Mouse (Mus musculus) hindbrain, embryonic 11.5 days (tissue): ENCODE data around the gene Maml3. TPM values are rescaled to one million over a fixed set of nuclear protein-coding genes. Genes with fewer than 3 reads are reported as not detected.

Experiments used
- ATAC-seq: fragments of 200-750 bp; cut with Nextera tagmentation; 2 replicates; pipeline ENCODE4 v1.8.0; 2017; ENCODE audit warnings: mild to moderate bottlenecking, moderate TSS enrichment, moderate library complexity; ENCODE audit not compliant: low FRiP score
- DNase-seq: peaks from one replicate; pipeline ENCODE4 v3.0.0-alpha.2; 2015; ENCODE audit warnings: low spot score
- H3K27ac ChIP-seq: fragments of 300-500 bp; sonication (generic); 2 replicates; pipeline ENCODE4 v1.5.1; 2014; ENCODE audit warnings: mild to moderate bottlenecking, low read depth, low read length
- H3K27me3 ChIP-seq: fragments of 300-500 bp; sonication (generic); 2 replicates; pipeline ENCODE4 v1.6.1; 2014; ENCODE audit warnings: mild to moderate bottlenecking, low read length, moderate library complexity, mixed read lengths; ENCODE audit not compliant: control insufficient read depth, insufficient read depth
- H3K36me3 ChIP-seq: fragments of 300-500 bp; sonication (generic); 2 replicates; pipeline ENCODE4 v1.6.1; 2014; ENCODE audit warnings: mild to moderate bottlenecking, low read length, moderate library complexity, mixed read lengths; ENCODE audit not compliant: control insufficient read depth, insufficient read depth
- H3K4me1 ChIP-seq: fragments of 300-500 bp; sonication (generic); replicated peaks from 2 replicates; pipeline ENCODE4 v1.6.1; 2014; ENCODE audit warnings: low read length, mixed read lengths; ENCODE audit not compliant: control insufficient read depth, insufficient read depth
- H3K4me2 ChIP-seq: fragments of 300-500 bp; sonication (generic); replicated peaks from 2 replicates; pipeline ENCODE4 v1.6.1; 2014; ENCODE audit warnings: mild to moderate bottlenecking, low read depth, low read length
- H3K4me3 ChIP-seq: fragments of 300-500 bp; sonication (generic); 2 replicates; pipeline ENCODE4 v1.5.1; 2014; ENCODE audit warnings: low read depth, low read length
- H3K9ac ChIP-seq: fragments of 300-500 bp; sonication (generic); 2 replicates; pipeline ENCODE4 v1.6.1; 2014; ENCODE audit warnings: low read depth, low read length
- H3K9me3 ChIP-seq: fragments of 300-500 bp; sonication (generic); 2 replicates; pipeline ENCODE4 v1.6.1; 2016; ENCODE audit warnings: low read length; ENCODE audit not compliant: control insufficient read depth
- WGBS: fragments of 180-500 bp; shearing (Covaris S2); extraction: QIAGEN DNeasy Blood & Tissue Kit; methylation state at CpG from one replicate; pipeline ENCODE4 v1.1.7; 2014; 5-methylcytosine and 5-hydroxymethylcytosine counted together
- polyA plus RNA-seq: library from polyadenylated mRNA; unstranded; fragments of >200 nt; fragmentation: Nextera tagmentation; extraction: Ambion mirVana; gene quantifications from 2 replicates; pipeline ENCODE4 v1.2.1, GENCODE M21; 2014

Gene Maml3
- polyA plus RNA-seq, 1 experiment from 2014 or later, result 7.5 TPM

GRCm38 (mm10) chr3:51819109-51819508 lies 285.8 kb downstream of the Maml3 start:
- H3K9me3 ChIP-seq, result no peaks in the 10 kb centered on the region
- H3K4me2 ChIP-seq, result no peak overlapping the region
- no peak overlapping the region for H3K4me3 ChIP-seq
- H3K4me1 ChIP-seq, result no peaks in the 10 kb centered on the region
- H3K27me3 ChIP-seq, result no peaks in the 10 kb centered on the region
- DNase-seq (no peak), ATAC-seq (peak; percentile 67)
- WGBS, result 63% methylated on average over 7 of the region's 7 CpGs
- H3K27ac ChIP-seq, result peak overlapping the region; percentile 62
- no peak overlapping the region for H3K9ac ChIP-seq
- no peaks in the 10 kb centered on the region for H3K36me3 ChIP-seq

GRCm38 (mm10) chr3:51817919-51818318 lies 287.0 kb downstream of the Maml3 start:
- no peak for DNase-seq

GRCm38 (mm10) chr3:51817329-51817728 lies 287.5 kb downstream of the Maml3 start:
- Histone ChIP-seq H3K9ac (no peak overlapping the region), H3K4me3 (no peak overlapping the region), H3K4me2 (no peak overlapping the region), H3K9me3 (no peaks in the 10 kb centered on the region), H3K27me3 (no peaks in the 10 kb centered on the region), H3K4me1 (no peaks in the 10 kb centered on the region), H3K36me3 (no peaks in the 10 kb centered on the region), H3K27ac (no peak overlapping the region)
- 70% methylated on average over 6 of the region's 6 CpGs for WGBS
- ATAC-seq, result no peak
- no peak for DNase-seq

More at GRCm38 (mm10) chr3:51817919-51818318, 287.0 kb downstream of the Maml3 start:
- H3K4me1 ChIP-seq, result no peaks in the 10 kb centered on the region
- ATAC-seq, result no peak
- no peaks in the 10 kb centered on the region for H3K27me3 ChIP-seq
- H3K4me2 ChIP-seq, result no peak overlapping the region
- H3K27ac ChIP-seq, result no peak overlapping the region; the same call in 1 of the 2 replicates
- H3K9ac ChIP-seq, result no peak overlapping the region
- H3K9me3 ChIP-seq, result no peaks in the 10 kb centered on the region
- no peaks in the 10 kb centered on the region for H3K36me3 ChIP-seq
- 45% methylated on average over 15 of the region's 15 CpGs for WGBS
- H3K4me3 ChIP-seq, result no peak overlapping the region

GRCm38 (mm10) chr3:51816517-51817285 lies 288.2 kb downstream of the Maml3 start:
- no peak for ATAC-seq
- Histone ChIP-seq H3K4me2 (no peak overlapping the region), H3K9me3 (no peaks in the 10 kb centered on the region), H3K36me3 (no peaks in the 10 kb centered on the region), H3K27me3 (no peaks in the 10 kb centered on the region), H3K4me1 (no peaks in the 10 kb centered on the region), H3K27ac (no peak overlapping the region), H3K4me3 (no peak overlapping the region), H3K9ac (no peak overlapping the region)
- WGBS, result 89% methylated on average over 7 of the region's 7 CpGs
- no peak for DNase-seq

- 87% methylated on average over 4 of the region's 4 CpGs for WGBS
- no peaks in the 10 kb centered on the region; the same call in none of the 2 replicates for H3K4me1 ChIP-seq
Observed at GRCm38 (mm10) chr3:51814073-51814472, 290.8 kb downstream of the Maml3 start.

GRCm38 (mm10) chr3:51813186-51813585 lies 291.7 kb downstream of the Maml3 start:
- H3K4me2 ChIP-seq, result no peak overlapping the region

More at GRCm38 (mm10) chr3:51814073-51814472, 290.8 kb downstream of the Maml3 start:
- Histone ChIP-seq H3K4me2 (no peak overlapping the region), H3K9ac (no peak overlapping the region), H3K27ac (no peak overlapping the region), H3K4me3 (no peak overlapping the region), H3K9me3 (no peaks in the 10 kb centered on the region), H3K27me3 (no peaks in the 10 kb centered on the region), H3K36me3 (no peaks in the 10 kb centered on the region)
- no peak for ATAC-seq
- no peak for DNase-seq

GRCm38 (mm10) chr3:51810731-51811130 lies 294.1 kb downstream of the Maml3 start:
- peaks cover 3% of the 10 kb centered on the region for H3K4me1 ChIP-seq
- no peak overlapping the region for H3K27ac ChIP-seq
- peaks cover 3% of the 10 kb centered on the region; the same call in 1 of the 2 replicates for H3K27me3 ChIP-seq
- no peak overlapping the region for H3K4me2 ChIP-seq
- no peak for ATAC-seq
- WGBS, result 55% methylated on average over 7 of the region's 7 CpGs
- no peaks in the 10 kb centered on the region for H3K9me3 ChIP-seq
- H3K4me3 ChIP-seq, result no peak overlapping the region
- no peaks in the 10 kb centered on the region for H3K36me3 ChIP-seq
- no peak for DNase-seq
- H3K9ac ChIP-seq, result no peak overlapping the region

More at GRCm38 (mm10) chr3:51813186-51813585, 291.7 kb downstream of the Maml3 start:
- no peak overlapping the region for H3K9ac ChIP-seq
- H3K36me3 ChIP-seq, result no peaks in the 10 kb centered on the region
- ATAC-seq (no peak), DNase-seq (no peak)
- H3K4me1 ChIP-seq, result no peaks in the 10 kb centered on the region; the same call in none of the 2 replicates
- H3K27me3 ChIP-seq, result no peaks in the 10 kb centered on the region
- WGBS, result 93% methylated on average over 5 of the region's 5 CpGs
- H3K27ac ChIP-seq, result no peak overlapping the region
- no peak overlapping the region for H3K4me3 ChIP-seq
- no peaks in the 10 kb centered on the region for H3K9me3 ChIP-seq

- H3K27ac ChIP-seq, result no peak overlapping the region
Observed at GRCm38 (mm10) chr3:51809822-51810221, 295.1 kb downstream of the Maml3 start.

More at GRCm38 (mm10) chr3:51809822-51810221, 295.1 kb downstream of the Maml3 start:
- Histone ChIP-seq H3K36me3 (no peaks in the 10 kb centered on the region), H3K4me2 (no peak overlapping the region), H3K9ac (no peak overlapping the region), H3K4me3 (no peak overlapping the region), H3K27me3 (peaks cover 3% of the 10 kb centered on the region; the same call in 1 of the 2 replicates), H3K9me3 (no peaks in the 10 kb centered on the region), H3K4me1 (peaks cover 5% of the 10 kb centered on the region)
- 53% methylated on average over 7 of the region's 7 CpGs for WGBS
- no peak for ATAC-seq
- DNase-seq, result no peak
